Mouse (Mus musculus) intestine, postnatal 0 days (tissue): ENCODE results near the gene Pfkm. TPM values are rescaled to one million over a fixed set of nuclear protein-coding genes. Genes with fewer than 3 reads are reported as not detected.

Source experiments
- ATAC-seq: fragments of 200-750 bp; cut with Nextera tagmentation; 2 replicates; pipeline ENCODE4 v1.8.0; 2017; ENCODE audit warnings: mild to moderate bottlenecking, moderate TSS enrichment, moderate library complexity
- H3K27ac ChIP-seq: fragments of 300-500 bp; sonication (generic); 2 replicates; pipeline ENCODE4 v1.5.1; 2014; ENCODE audit warnings: mild to moderate bottlenecking, low read depth, low read length, moderate library complexity
- H3K27me3 ChIP-seq: fragments of 300-500 bp; sonication (generic); replicated peaks from 2 replicates; pipeline ENCODE4 v1.6.1; 2014; ENCODE audit warnings: low read length, mixed read lengths; ENCODE audit not compliant: control insufficient read depth, insufficient read depth
- H3K36me3 ChIP-seq: fragments of 300-500 bp; sonication (generic); 2 replicates; pipeline ENCODE4 v1.6.1; 2014; ENCODE audit warnings: mild to moderate bottlenecking, moderate library complexity; ENCODE audit not compliant: control insufficient read depth, insufficient read depth
- H3K4me1 ChIP-seq: fragments of 300-500 bp; sonication (generic); replicated peaks from 2 replicates; pipeline ENCODE4 v1.6.1; 2014; ENCODE audit warnings: antibody characterized with exemption, low read length, mixed read lengths; ENCODE audit not compliant: control insufficient read depth, insufficient read depth
- H3K4me2 ChIP-seq: fragments of 300-500 bp; sonication (generic); replicated peaks from 2 replicates; pipeline ENCODE4 v1.6.1; 2014; ENCODE audit warnings: low read depth, mild to moderate bottlenecking, moderate library complexity
- H3K4me3 ChIP-seq: fragments of 300-500 bp; sonication (generic); 2 replicates; pipeline ENCODE4 v1.5.1; 2014; ENCODE audit warnings: low read depth, low read length
- H3K9ac ChIP-seq: fragments of 300-500 bp; sonication (generic); 2 replicates; pipeline ENCODE4 v1.6.1; 2014; ENCODE audit warnings: mild to moderate bottlenecking, low read depth, low read length
- H3K9me3 ChIP-seq: fragments of 300-500 bp; sonication (generic); 2 replicates; pipeline ENCODE4 v1.6.1; 2016; ENCODE audit warnings: mixed run types; ENCODE audit not compliant: control insufficient read depth
- CTCF ChIP-seq: sonication (generic); IDR thresholded peaks from 2 replicates; pipeline ENCODE4 v1.5.1; 2016; ENCODE audit warnings: low read depth, mild to moderate bottlenecking, control low read depth, antibody characterized with exemption, moderate library complexity
- WGBS: fragments of 180-500 bp; shearing (Covaris S2); extraction: QIAGEN DNeasy Blood & Tissue Kit; methylation state at CpG from one replicate; pipeline ENCODE4 v1.1.7; 2014; 5-methylcytosine and 5-hydroxymethylcytosine counted together
- polyA plus RNA-seq: library from polyadenylated mRNA; unstranded; fragments of >200 nt; fragmentation: Nextera tagmentation; extraction: Ambion mirVana; gene quantifications from 2 replicates; pipeline ENCODE4 v1.2.1, GENCODE M21; 2015

Gene Pfkm
- polyA plus RNA-seq, 1 experiment from 2014 or later = 15.6 TPM

GRCm38 (mm10) chr15:98093121-98094011, 977 bp downstream of the Pfkm start, which contains the start of gene Senp1:
TSS of gene Senp1 (minus strand) at chr15:98093744.
- Histone ChIP-seq H3K27me3 (no peaks in the 10 kb centered on the region), H3K4me2 (peak within 1 kb of the TSS; percentile 80), H3K9me3 (no peaks in the 10 kb centered on the region), H3K36me3 (peaks cover 6% of the 10 kb centered on the region; the same call in 1 of the 2 replicates), H3K4me3 (peak within 1 kb of the TSS; percentile 96), H3K4me1 (no peaks in the 10 kb centered on the region), H3K9ac (peak within 1 kb of the TSS; percentile 83), H3K27ac (peak within 1 kb of the TSS; percentile 94)
- peak; percentile 89 for ATAC-seq
- under 1% methylated on average over 57 of the region's 58 CpGs for WGBS
- no peak for TF ChIP-seq CTCF

DNA sequence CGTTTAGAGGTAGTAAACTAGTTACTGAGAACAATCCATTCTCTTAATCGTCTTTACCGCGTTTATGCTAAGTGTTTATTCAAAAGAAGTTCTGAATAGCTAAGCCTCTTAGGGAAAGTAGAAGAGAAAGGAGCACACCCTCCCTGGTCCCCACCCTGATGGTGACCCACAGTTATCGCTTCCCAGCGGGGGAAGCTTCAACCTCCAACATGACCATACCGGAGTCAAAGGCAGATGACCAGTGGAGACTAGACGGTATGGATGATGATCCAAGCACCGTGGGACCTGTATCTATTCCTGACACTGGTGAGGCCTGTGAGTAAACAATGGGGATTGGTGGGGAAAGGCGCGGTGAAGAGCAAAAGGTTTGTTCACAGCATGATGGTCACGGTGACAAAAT, 2.5 kb downstream of the Pfkm start:
- Histone ChIP-seq H3K36me3 (no peaks in the 10 kb centered on the region), H3K9me3 (no peaks in the 10 kb centered on the region), H3K4me3 (no peak overlapping the region), H3K4me1 (no peaks in the 10 kb centered on the region), H3K27ac (no peak overlapping the region), H3K9ac (no peak overlapping the region), H3K4me2 (no peak overlapping the region), H3K27me3 (no peaks in the 10 kb centered on the region)
- ATAC-seq = no peak
- WGBS = 89% methylated on average over 12 of the region's 12 CpGs
- TF ChIP-seq CTCF = no peak

GRCm38 (mm10) chr15:98096957-98097356, 4.6 kb downstream of the Pfkm start:
- no peaks in the 10 kb centered on the region for H3K27me3 ChIP-seq
- WGBS = 50% methylated on average over 3 of the region's 3 CpGs
- no peak overlapping the region for H3K27ac ChIP-seq
- no peak overlapping the region for H3K4me2 ChIP-seq
- no peak overlapping the region for H3K4me3 ChIP-seq
- peak; percentile 48 for TF ChIP-seq CTCF
- H3K36me3 ChIP-seq = no peaks in the 10 kb centered on the region
- H3K4me1 ChIP-seq = no peaks in the 10 kb centered on the region
- no peaks in the 10 kb centered on the region for H3K9me3 ChIP-seq
- H3K9ac ChIP-seq = no peak overlapping the region
- no peak for ATAC-seq

GRCm38 (mm10) chr15:98098519-98098918, 6.1 kb downstream of the Pfkm start:
- ATAC-seq = no peak
- no peak for TF ChIP-seq CTCF
- WGBS = 87% methylated on average over 9 of the region's 9 CpGs
- Histone ChIP-seq H3K36me3 (no peaks in the 10 kb centered on the region), H3K4me1 (no peaks in the 10 kb centered on the region), H3K27me3 (no peaks in the 10 kb centered on the region), H3K27ac (no peak overlapping the region), H3K4me3 (no peak overlapping the region), H3K9ac (no peak overlapping the region), H3K9me3 (no peaks in the 10 kb centered on the region), H3K4me2 (no peak overlapping the region)

DNA sequence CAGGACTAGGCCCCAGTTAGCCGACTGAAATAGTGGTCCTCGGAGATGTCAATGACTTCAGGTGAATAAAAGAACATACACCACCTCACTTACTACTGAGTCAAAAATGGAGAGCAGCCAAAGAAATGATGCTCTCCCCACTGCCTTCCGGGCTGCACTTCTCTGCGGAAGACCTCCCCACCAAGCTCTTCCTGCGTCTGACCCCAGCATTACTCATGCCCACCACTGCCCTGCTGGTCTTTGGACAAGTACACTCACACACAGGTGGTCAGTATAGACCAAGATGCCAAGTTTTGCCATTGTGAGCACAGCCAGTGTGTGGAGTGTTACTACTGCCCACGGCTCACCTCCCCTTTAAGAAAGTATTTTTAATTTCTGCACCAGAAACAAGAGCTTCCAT, 10.0 kb downstream of the Pfkm start:
- Histone ChIP-seq H3K36me3 (no peaks in the 10 kb centered on the region), H3K9ac (no peak overlapping the region), H3K4me2 (no peak overlapping the region), H3K27me3 (no peaks in the 10 kb centered on the region), H3K4me1 (0 out of 2 replicates have a peak, but pooled peaks cover 5% of the 10 kb centered on the region), H3K27ac (no peak overlapping the region), H3K4me3 (no peak overlapping the region), H3K9me3 (no peaks in the 10 kb centered on the region)
- TF ChIP-seq CTCF = no peak
- WGBS = 89% methylated on average over 6 of the region's 6 CpGs
- ATAC-seq = no peak

- no peak for TF ChIP-seq CTCF
- no peak overlapping the region for H3K4me3 ChIP-seq
- no peaks in the 10 kb centered on the region for H3K9me3 ChIP-seq
- ATAC-seq = no peak
- H3K27ac ChIP-seq = no peak overlapping the region
- 40% methylated on average over 6 of the region's 6 CpGs for WGBS
- H3K4me1 ChIP-seq = 0 out of 2 replicates have a peak, but pooled peaks cover 9% of the 10 kb centered on the region
- H3K4me2 ChIP-seq = 0 out of 2 replicates have a peak overlapping the region, but pooled peaks have one; percentile 70
- H3K9ac ChIP-seq = no peak overlapping the region
- no peaks in the 10 kb centered on the region for H3K36me3 ChIP-seq
- H3K27me3 ChIP-seq = no peaks in the 10 kb centered on the region
These were observed 14.1 kb downstream of the Pfkm start for GRCm38 (mm10) chr15:98106506-98106905.
